Mouse (Mus musculus) heart, adult 2 months (tissue): ENCODE data around the gene Fyn. TPM values are rescaled to one million over a fixed set of nuclear protein-coding genes. Genes with fewer than 3 reads are reported as not detected.

ENCODE experiments used
- DNase-seq, 2 experiments: peaks; one replicate each; pipeline ENCODE4 v3.0.0; 2021
- H3K27ac ChIP-seq: fragments of 200-600 bp; 2 replicates; pipeline ENCODE4 v1.8.1; 2022
- H3K27me3 ChIP-seq: fragments of 200-500 bp; 2 replicates; pipeline ENCODE4 v1.6.1; 2012; ENCODE audit warnings: mild to moderate bottlenecking, low read length, inconsistent platforms, mixed read lengths; ENCODE audit not compliant: control insufficient read depth, insufficient read depth
- H3K36me3 ChIP-seq: fragments of 200-500 bp; 2 replicates; pipeline ENCODE4 v1.6.1; 2012; ENCODE audit warnings: low read length, inconsistent platforms; ENCODE audit not compliant: control insufficient read depth, insufficient read depth
- H3K4me1 ChIP-seq: fragments of 200-500 bp; 2 replicates; pipeline ENCODE4 v1.6.1; 2011; ENCODE audit warnings: low read length; ENCODE audit not compliant: control insufficient read depth, insufficient read depth
- H3K4me3 ChIP-seq: fragments of 200-600 bp; 2 replicates; pipeline ENCODE4 v1.8.1; 2022
- H3K79me2 ChIP-seq: fragments of 200-500 bp; replicated peaks from 2 replicates; pipeline ENCODE4 v1.6.1; 2012; ENCODE audit warnings: mild to moderate bottlenecking, inconsistent platforms, low read length, moderate library complexity, mixed read lengths; ENCODE audit not compliant: control insufficient read depth, insufficient read depth
- H3K9ac ChIP-seq: fragments of 200-500 bp; 2 replicates; pipeline ENCODE4 v1.6.1; 2012; ENCODE audit warnings: low read depth, mild to moderate bottlenecking, control low read depth, inconsistent platforms, low read length, mixed read lengths
- CTCF ChIP-seq: fragments of 200-600 bp; IDR thresholded peaks from 2 replicates; pipeline ENCODE4 v1.8.1; 2022; ENCODE audit warnings: antibody characterized with exemption, mild to moderate bottlenecking, moderate library complexity
- EP300 ChIP-seq: fragments of 200-500 bp; IDR thresholded peaks from 2 replicates; pipeline ENCODE4 v1.6.1; 2011; ENCODE audit warnings: low read depth, low read length, control low read depth; ENCODE audit not compliant: insufficient read depth
- POLR2A ChIP-seq: fragments of 200-500 bp; IDR thresholded peaks from 2 replicates; pipeline ENCODE4 v1.6.1; 2011; ENCODE audit warnings: mild to moderate bottlenecking, low read depth, low read length, control low read depth; ENCODE audit not compliant: insufficient read depth
- WGBS: fragments of 180-500 bp; shearing (Covaris S2); methylation state at CpG from one replicate; pipeline ENCODE4 v1.1.7; 2018; 5-methylcytosine and 5-hydroxymethylcytosine counted together
- intact Hi-C: fragments of 180-260 bp; cut with DNase I; formaldehyde crosslinking; loops from one replicate; pipeline ENCODE4 v1.15.1; 2025
- polyA plus RNA-seq: library from polyadenylated mRNA; depleted of rRNA; stranded (reverse); fragments of >200 nt; gene quantifications from 2 replicates; pipeline ENCODE4 v1.2.3, GENCODE M21; 2012
- total RNA-seq, 2 experiments: library from RNA; stranded (reverse); gene quantifications; 2 replicates each; pipeline ENCODE4 v1.2.3; 2021

Gene Fyn
- total and polyA plus RNA-seq, 3 experiments = 23.2 to 29.7 (median 26.1) TPM

DNA sequence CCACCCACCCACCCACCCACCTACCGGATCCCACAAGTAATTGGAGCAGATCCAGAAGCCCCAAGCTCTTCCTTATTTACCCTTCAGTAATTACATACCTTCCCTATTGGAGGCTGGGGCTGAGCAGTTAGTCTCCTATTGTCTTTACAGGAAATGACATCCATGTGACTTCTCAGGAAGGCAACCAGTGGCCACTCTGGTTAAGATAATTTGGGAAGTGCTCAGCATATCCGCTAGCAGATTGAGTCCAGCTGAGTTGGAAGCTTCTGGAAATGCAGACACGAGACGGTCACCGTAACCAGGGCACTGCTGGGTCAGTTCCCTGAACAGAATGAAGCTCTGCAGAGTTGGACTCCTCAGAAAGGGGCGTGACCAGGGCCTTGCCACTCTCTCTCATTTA is 82.4 kb downstream of the Fyn start:
- peak overlapping the region; percentile 86 for H3K27ac ChIP-seq
- peak overlapping the region; percentile 13 for H3K9ac ChIP-seq
- H3K4me1 ChIP-seq = peaks cover 27% of the 10 kb centered on the region
- H3K27me3 ChIP-seq = no peaks in the 10 kb centered on the region
- TF ChIP-seq POLR2A (0 out of 2 replicates have a peak, but pooled peaks have one; percentile 32), CTCF (no peak)
- H3K36me3 ChIP-seq = peaks cover 4% of the 10 kb centered on the region
- DNase-seq = peak in 1 of 2 experiments; percentile 66
- 24% methylated on average over 6 of the region's 6 CpGs for WGBS
- no peak overlapping the region for H3K4me3 ChIP-seq
- no peaks in the 10 kb centered on the region; the same call in 1 of the 2 replicates for H3K79me2 ChIP-seq
- intact Hi-C loops = loop anchor here (2.0 to 5.0 kb wide), 2 partner anchors 34 to 82 kb away; partner anchors contain the start of gene Fyn

DNA sequence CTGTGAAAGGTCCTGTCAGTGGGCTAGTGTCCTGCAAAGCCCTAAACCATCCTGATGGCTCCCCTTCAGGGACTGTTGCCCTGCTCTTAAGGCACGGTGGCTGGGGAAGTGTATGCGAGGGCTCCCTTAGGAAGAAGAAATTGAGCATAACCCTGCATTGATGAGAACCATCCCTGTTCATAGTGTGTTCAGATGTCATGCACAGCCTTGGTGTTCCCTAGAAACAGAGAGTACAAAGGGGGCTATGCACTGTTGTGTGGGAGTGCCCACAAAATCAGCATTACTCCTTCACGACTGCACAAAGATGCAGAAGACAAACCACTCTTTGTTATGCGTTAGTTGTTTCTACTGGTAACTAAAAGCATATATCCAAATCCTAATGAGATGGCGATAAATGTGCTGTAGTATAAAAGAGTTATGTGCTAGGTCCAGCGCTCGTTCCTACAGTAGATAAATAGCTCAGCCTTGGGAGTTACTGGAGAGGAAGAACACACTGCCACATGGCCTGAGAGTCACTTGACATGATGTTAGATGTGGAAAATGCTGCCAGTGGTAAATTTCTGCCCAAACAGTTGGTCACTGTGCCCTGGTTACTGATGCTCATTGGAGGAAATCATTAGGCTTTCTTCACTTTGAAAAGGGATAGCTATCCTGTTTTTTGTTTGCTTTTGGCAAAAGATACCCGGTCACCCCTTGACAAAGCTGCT is 83.4 kb downstream of the Fyn start:
- H3K4me3 ChIP-seq = no peak overlapping the region
- no peaks in the 10 kb centered on the region for H3K27me3 ChIP-seq
- 78% methylated on average over 8 of the region's 8 CpGs for WGBS
- no peak overlapping the region for H3K9ac ChIP-seq
- H3K27ac ChIP-seq = peak overlapping the region; percentile 55
- DNase-seq = no peak
- peaks cover 26% of the 10 kb centered on the region for H3K4me1 ChIP-seq
- intact Hi-C loops = loop anchor here (2.0 to 5.0 kb wide), 2 partner anchors 35 to 83 kb away; partner anchors contain the start of gene Fyn
- TF ChIP-seq CTCF = no peak
- no peak for TF ChIP-seq POLR2A
- TF ChIP-seq EP300 = no peak
- peaks cover 2% of the 10 kb centered on the region; the same call in 1 of the 2 replicates for H3K79me2 ChIP-seq
- peaks cover 4% of the 10 kb centered on the region for H3K36me3 ChIP-seq

DNA sequence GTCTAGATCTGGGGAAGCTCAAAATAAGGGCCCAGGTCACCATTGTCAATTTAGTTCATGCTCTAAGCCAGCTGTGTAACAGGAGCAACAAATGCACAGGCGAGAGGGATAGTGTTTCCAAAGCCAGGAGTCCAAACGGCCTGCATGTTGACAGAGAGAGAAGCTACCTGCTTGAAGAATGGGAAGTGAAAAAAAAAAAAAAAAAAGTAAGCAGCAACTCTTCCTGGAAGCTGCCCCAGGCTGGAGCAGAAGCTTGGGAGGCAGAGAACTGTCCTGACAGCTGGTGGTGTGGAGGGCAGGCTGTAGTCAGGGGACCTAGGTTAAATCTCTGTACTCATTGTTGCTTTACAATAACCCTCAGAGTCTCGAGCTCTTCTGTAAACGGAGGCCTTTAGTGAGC is 86.7 kb downstream of the Fyn start:
- Histone ChIP-seq H3K36me3 (peaks cover 4% of the 10 kb centered on the region; the same call in 1 of the 2 replicates), H3K4me1 (peaks cover 34% of the 10 kb centered on the region), H3K79me2 (peaks cover 4% of the 10 kb centered on the region), H3K4me3 (no peak overlapping the region), H3K9ac (no peak overlapping the region), H3K27ac (no peak overlapping the region; the same call in 1 of the 2 replicates), H3K27me3 (no peaks in the 10 kb centered on the region)
- intact Hi-C loops = no loop called here
- WGBS = 67% methylated on average over 4 of the region's 4 CpGs
- no peak for TF ChIP-seq POLR2A
- no peak for DNase-seq

DNA sequence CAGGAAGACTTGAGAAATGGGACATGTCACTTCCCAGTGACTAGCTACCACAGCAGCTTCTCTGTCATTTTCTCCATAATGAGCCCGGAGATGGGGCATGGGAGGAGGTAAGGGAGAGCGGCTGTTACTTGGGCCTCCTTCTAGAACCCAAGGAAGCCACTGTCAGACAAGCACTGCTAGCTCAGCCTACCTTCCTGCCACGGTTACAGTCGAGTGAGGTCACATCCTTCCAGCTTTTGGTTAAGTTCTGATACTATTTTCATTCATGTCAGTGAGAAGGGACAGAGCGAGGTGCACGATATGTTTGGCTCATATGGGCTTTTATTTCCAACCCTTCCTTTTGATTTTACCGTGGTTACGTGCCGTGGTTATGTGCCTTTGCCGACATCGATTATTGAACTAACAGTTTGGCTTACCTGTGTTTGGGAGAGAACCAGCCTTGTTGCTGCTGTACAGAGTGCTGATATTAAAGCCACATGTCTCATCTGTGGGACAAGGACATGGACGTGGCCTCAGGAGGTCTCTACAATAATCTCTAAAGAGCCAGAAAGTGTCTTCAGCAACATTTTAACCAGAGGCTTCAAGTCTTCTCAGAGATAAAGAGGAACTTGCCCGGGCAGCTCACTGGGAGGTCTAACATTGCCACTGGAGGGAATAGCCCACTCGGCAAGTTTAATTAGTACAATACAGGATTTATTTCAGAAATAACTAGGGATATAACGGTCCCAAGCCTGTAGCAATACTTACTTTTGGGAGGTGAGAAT is 87.4 kb downstream of the Fyn start:
- H3K36me3 ChIP-seq = peaks cover 4% of the 10 kb centered on the region; the same call in 1 of the 2 replicates
- WGBS = 58% methylated on average over 15 of the region's 15 CpGs
- H3K79me2 ChIP-seq = peaks cover 4% of the 10 kb centered on the region
- TF ChIP-seq CTCF = no peak
- TF ChIP-seq POLR2A = no peak
- no peak for TF ChIP-seq EP300
- H3K9ac ChIP-seq = no peak overlapping the region
- no peak overlapping the region; the same call in none of the 2 replicates for H3K27ac ChIP-seq
- intact Hi-C loops = no loop called here
- H3K27me3 ChIP-seq = no peaks in the 10 kb centered on the region
- DNase-seq = no peak
- peaks cover 33% of the 10 kb centered on the region for H3K4me1 ChIP-seq
- no peak overlapping the region for H3K4me3 ChIP-seq

DNA sequence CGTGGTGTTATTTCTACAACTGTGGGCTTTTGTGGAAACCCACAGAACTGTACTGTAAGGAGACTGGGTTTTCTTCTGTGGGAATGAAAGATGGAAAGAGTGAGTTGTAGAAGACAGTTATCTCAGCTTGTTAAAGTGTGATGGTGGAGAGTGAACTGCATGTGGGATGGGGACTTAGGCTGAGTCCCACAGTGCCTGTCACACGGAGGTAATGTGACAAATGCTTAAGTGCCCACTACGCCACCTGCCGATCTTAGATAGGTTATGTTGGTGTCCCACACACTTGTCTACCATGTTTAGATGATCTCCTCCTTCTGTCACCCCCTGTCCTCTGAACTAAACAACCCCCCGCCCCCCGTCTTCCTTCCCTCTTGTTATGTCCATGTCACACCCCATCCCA is 88.1 kb downstream of the Fyn start:
- H3K4me3 ChIP-seq = no peak overlapping the region
- no peak overlapping the region for H3K27ac ChIP-seq
- TF ChIP-seq CTCF (no peak), POLR2A (no peak), EP300 (no peak)
- H3K36me3 ChIP-seq = peaks cover 4% of the 10 kb centered on the region; the same call in 1 of the 2 replicates
- 87% methylated on average over 6 of the region's 6 CpGs for WGBS
- no peak for DNase-seq
- intact Hi-C loops = no loop called here
- H3K79me2 ChIP-seq = peaks cover 4% of the 10 kb centered on the region
- H3K4me1 ChIP-seq = peaks cover 27% of the 10 kb centered on the region
- no peak overlapping the region for H3K9ac ChIP-seq
- no peaks in the 10 kb centered on the region for H3K27me3 ChIP-seq

DNA sequence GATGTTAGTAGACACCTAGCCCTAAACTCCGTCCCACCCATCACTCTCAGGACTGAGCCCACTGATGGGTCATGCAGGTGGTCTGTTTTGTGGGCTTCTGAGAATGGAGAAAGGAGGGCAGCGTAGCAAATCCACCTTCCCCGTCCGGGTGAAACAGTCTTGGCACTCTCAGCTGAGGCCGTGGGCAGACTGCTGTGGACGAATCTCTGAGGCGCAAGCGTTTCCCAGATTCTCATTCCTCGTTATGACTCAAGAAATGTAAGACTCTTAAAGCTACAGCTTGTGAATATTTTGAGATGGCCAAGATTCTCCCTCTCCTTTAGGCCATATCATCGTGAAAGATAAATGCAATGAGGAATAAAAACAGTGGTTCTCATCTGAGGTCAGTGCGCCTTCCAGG is 88.6 kb downstream of the Fyn start:
- H3K27me3 ChIP-seq = no peaks in the 10 kb centered on the region
- no peak for DNase-seq

More for the DNA sequence above, 88.6 kb downstream of the Fyn start:
- Histone ChIP-seq H3K4me1 (peaks cover 23% of the 10 kb centered on the region), H3K79me2 (peaks cover 4% of the 10 kb centered on the region), H3K9ac (no peak overlapping the region), H3K4me3 (no peak overlapping the region), H3K27ac (no peak overlapping the region), H3K36me3 (peaks cover 2% of the 10 kb centered on the region; the same call in 1 of the 2 replicates)
- TF ChIP-seq EP300 (no peak), CTCF (no peak), POLR2A (no peak)
- 84% methylated on average over 11 of the region's 11 CpGs for WGBS
- intact Hi-C loops = no loop called here
